Mouse (Mus musculus) activated CD4-positive, CD25-positive, alpha-beta regulatory T cell (primary cell): ENCODE data around the gene Pcbp2. TPM values are rescaled to one million over a fixed set of nuclear protein-coding genes. Genes with fewer than 3 reads are reported as not detected.

Experiments
- polyA plus RNA-seq, 2 experiments: library from polyadenylated mRNA; unstranded; fragments of 100-300 nt; shearing (Covaris generic); gene quantifications; one replicate each; pipeline ENCODE4 v1.2.1; 2017

Pcbp2 gene
- polyA plus RNA-seq = 100 to 1,000 TPM in 1 of 2 experiments, 10 to 100 TPM in 1; 95.8 to 151 TPM

GRCm38 (mm10) chr15:102470183-102470604, at the start of gene Pcbp2:
Pcbp2 (plus strand) TSS chr15:102470539.

GRCm38 (mm10) chr15:102445146-102445545, 25.2 kb upstream of the Pcbp2 start, which contains the start of gene Amhr2:
Amhr2 (plus strand) TSS chr15:102445367.

GRCm38 (mm10) chr15:102458904-102459317, 11.4 kb upstream of the Pcbp2 start, which contains the start of gene Prr13:
Prr13 (plus strand) TSS chr15:102459028.

DNA sequence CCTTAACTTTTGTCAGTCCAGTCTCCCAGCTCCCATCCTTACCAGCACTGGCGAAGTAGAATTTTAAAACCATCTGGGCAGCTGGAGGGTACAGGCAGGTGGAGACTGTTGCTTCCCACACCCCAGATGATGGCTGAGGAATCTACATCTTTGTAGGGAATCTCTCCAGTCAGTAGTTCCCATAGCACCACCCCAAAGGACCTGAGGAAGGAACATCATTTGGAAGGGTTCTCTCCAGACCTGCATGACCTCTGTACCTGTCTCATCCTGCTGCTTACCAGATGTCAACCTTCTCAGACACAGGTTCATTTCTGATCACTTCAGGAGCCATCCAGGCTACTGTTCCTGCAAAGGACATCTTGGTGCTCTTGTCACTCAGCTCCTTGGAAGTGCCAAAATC, 33.1 kb downstream of the Pcbp2 start, which contains the start of gene Gm10337:
TSS of gene Gm10337 (plus strand) at position 276 of the 400 bp plus-strand sequence.

GRCm38 (mm10) chr15:102516728-102517404, 46.5 kb downstream of the Pcbp2 start, which contains the start of gene Map3k12:
Map3k12 (minus strand) TSS chr15:102517064.

GRCm38 (mm10) chr15:102517976-102518858, 47.9 kb downstream of the Pcbp2 start, which contains the start of gene Tarbp2:
Tarbp2 (plus strand) TSS chr15:102518192.

GRCm38 (mm10) chr15:102524892-102525485, 54.6 kb downstream of the Pcbp2 start, which contains the start of gene Npff:
Npff (minus strand) TSS chr15:102524942.

Other genes with a start within 250 kb of the Pcbp2 start
- 1,000 to 10,000 TPM in 1 of 2 experiments, 100 to 1,000 TPM in 1; 949 to 1,884 TPM for gene Itgb7, start 238.6 kb upstream of the Pcbp2 start, polyA plus RNA-seq
- 10 to 100 TPM; 28.5 to 42.8 TPM for gene Rarg, start 213.0 kb upstream of the Pcbp2 start, polyA plus RNA-seq
- not detected for gene Gm9918, start 200.0 kb upstream of the Pcbp2 start, polyA plus RNA-seq
- gene Mfsd5, start 191.1 kb upstream of the Pcbp2 start, polyA plus RNA-seq = 100 to 1,000 TPM; 108 to 122 TPM
- gene Espl1, start 174.3 kb upstream of the Pcbp2 start, polyA plus RNA-seq = 1 to 10 TPM; 2.4 to 3.3 TPM
- gene Pfdn5, start 144.4 kb upstream of the Pcbp2 start, polyA plus RNA-seq = 100 to 1,000 TPM; 468 to 570 TPM
- gene Myg1, start 138.8 kb upstream of the Pcbp2 start, polyA plus RNA-seq = 10 to 100 TPM; 87.6 to 90.3 TPM
- 10 to 100 TPM; 46.4 to 47.9 TPM for gene Aaas, start 119.8 kb upstream of the Pcbp2 start, polyA plus RNA-seq
- gene Sp7, start 103.4 kb upstream of the Pcbp2 start, polyA plus RNA-seq = not detected
- 10 to 100 TPM; 10.7 to 15.1 TPM for gene Sp1, start 64.4 kb upstream of the Pcbp2 start, polyA plus RNA-seq
- under 1 TPM in 1 of 2 experiments, not detected in 1; 0.49 TPM for gene Amhr2, start 25.2 kb upstream of the Pcbp2 start, polyA plus RNA-seq
- 100 to 1,000 TPM; 479 to 749 TPM for gene Prr13, start 11.5 kb upstream of the Pcbp2 start, polyA plus RNA-seq
- 1 to 10 TPM in 1 of 2 experiments, not detected in 1; 1.5 TPM for gene Gm10337, start 33.2 kb downstream of the Pcbp2 start, polyA plus RNA-seq
- gene Map3k12, start 46.5 kb downstream of the Pcbp2 start, polyA plus RNA-seq = 1 to 10 TPM; 6.4 to 7.5 TPM
- gene Tarbp2, start 47.7 kb downstream of the Pcbp2 start, polyA plus RNA-seq = 10 to 100 TPM; 44.3 to 51.1 TPM
- gene Npff, start 54.4 kb downstream of the Pcbp2 start, polyA plus RNA-seq = 1 to 10 TPM; 4.6 to 5.3 TPM
- gene Gm28047, start 154.5 kb downstream of the Pcbp2 start, polyA plus RNA-seq = 1 to 10 TPM in 1 of 2 experiments, not detected in 1; 1.2 TPM
- gene Atf7, start 154.9 kb downstream of the Pcbp2 start, polyA plus RNA-seq = 10 to 100 TPM; 31.6 to 35.5 TPM
- 10 to 100 TPM; 17.5 to 20.4 TPM for gene Atp5g2, start 201.8 kb downstream of the Pcbp2 start, polyA plus RNA-seq